14 mouse cellular contexts compared by ENCODE assay signal in genomic region chr16:16596582-16596981, GRCm38 (mm10). TPM values are rescaled to one million over a fixed set of nuclear protein-coding genes. Genes with fewer than 3 reads are reported as not detected.
DNase-seq lines count a peak whose midpoint lies in the region; ATAC-seq and TF ChIP-seq lines count a peak whose summit lies in the region.
"Had no signal": no experiment of that assay in that cellular context is flagged by ENCODE, and none has a peak within 500 bp of the region (broad histone marks: within the 10 kb centered on the region; RNA-seq: fewer than 3 reads in every experiment).

No protein-coding gene starts in this region.

- no peaks in the 10 kb centered on the region for H3K36me3 ChIP-seq in forebrain, postnatal 0 days (ENCODE audit: insufficient read depth)
- H3K36me3 ChIP-seq in forebrain, embryonic 12.5 days (replicated peaks) = no peaks in the 10 kb centered on the region
- H3K36me3 ChIP-seq in ES-E14 (ENCODE audit: control insufficient read depth, insufficient read depth, low read length, poor library complexity, severe bottlenecking) = no peaks in the 10 kb centered on the region
- H3K36me3 ChIP-seq: embryonic facial prominence, embryonic 15.5 days; limb, embryonic 15.5 days had no signal

- no peak for DNase-seq in forebrain, postnatal 0 days
- no peak for DNase-seq in layer of hippocampus, adult 2 months (ENCODE audit: low spot score in 2 of 2)
- no peak for DNase-seq in layer of hippocampus, adult 8-10 months (ENCODE audit: low spot score in 2 of 2)
- no peak for DNase-seq in ES-E14 (ENCODE audit: low read depth, low spot score)
- peak; percentile 8 for DNase-seq in embryo, embryonic 11 days
- no peak for DNase-seq in urinary bladder, adult 18-20 months (ENCODE audit: low spot score in 2 of 2)
- DNase-seq in urinary bladder, postnatal 10 days (ENCODE audit: low spot score) = no peak
- DNase-seq: cerebellum, adult 18-20 months; thymus, postnatal 14 days had no signal

- H3K4me2 ChIP-seq in forebrain, postnatal 0 days (ENCODE audit: low read depth) = no peak overlapping the region
- H3K4me2 ChIP-seq in forebrain, embryonic 12.5 days = no peak overlapping the region
- H3K4me2 ChIP-seq: embryonic facial prominence, embryonic 15.5 days; limb, embryonic 15.5 days had no signal

- H3K4me3 ChIP-seq in forebrain, postnatal 0 days (ENCODE audit: low read depth, low read length) = no peak overlapping the region
- no peak overlapping the region for H3K4me3 ChIP-seq in forebrain, embryonic 12.5 days (replicated peaks)
- H3K4me3 ChIP-seq in layer of hippocampus, adult 2 months = no peak overlapping the region
- no peak overlapping the region for H3K4me3 ChIP-seq in ES-E14 (ENCODE audit: insufficient read depth in 1 of 2, low read depth in 1 of 2, low read length in 2 of 2, poor library complexity in 1 of 2, severe bottlenecking in 1 of 2)
- H3K4me3 ChIP-seq: embryonic facial prominence, embryonic 15.5 days; limb, embryonic 15.5 days had no signal

- H3K27me3 ChIP-seq in forebrain, postnatal 0 days (ENCODE audit: insufficient read depth, low read length) = no peaks in the 10 kb centered on the region
- peaks cover 13% of the 10 kb centered on the region for H3K27me3 ChIP-seq in forebrain, embryonic 12.5 days
- H3K27me3 ChIP-seq: embryonic facial prominence, embryonic 15.5 days; limb, embryonic 15.5 days had no signal

- no peaks in the 10 kb centered on the region for H3K9me3 ChIP-seq in forebrain, postnatal 0 days (ENCODE audit: low read length)
- no peaks in the 10 kb centered on the region for H3K9me3 ChIP-seq in forebrain, embryonic 12.5 days
- H3K9me3 ChIP-seq in ES-E14 (ENCODE audit: control insufficient read depth, insufficient read depth, low read depth, low read length) = no peaks in the 10 kb centered on the region
- H3K9me3 ChIP-seq: embryonic facial prominence, embryonic 15.5 days; limb, embryonic 15.5 days had no signal

- peak; percentile 42 for TF ChIP-seq CTCF in forebrain, postnatal 0 days (IDR thresholded peaks at IDR 0.05; ENCODE audit: low read depth)
- peak; percentile 72 for TF ChIP-seq CTCF in layer of hippocampus, adult 2 months (conservative IDR thresholded peaks at IDR 0.05)

- H3K27ac ChIP-seq in forebrain, postnatal 0 days (ENCODE audit: low read depth, low read length) = no peak overlapping the region
- H3K27ac ChIP-seq in forebrain, embryonic 12.5 days = no peak overlapping the region
- no peak overlapping the region for H3K27ac ChIP-seq in layer of hippocampus, adult 2 months
- no peak overlapping the region for H3K27ac ChIP-seq in ES-E14 (ENCODE audit: insufficient read depth, low read depth, low read length, poor library complexity, severe bottlenecking)
- H3K27ac ChIP-seq: embryonic facial prominence, embryonic 15.5 days; limb, embryonic 15.5 days; macrophage had no signal

- no peak for ATAC-seq in forebrain, postnatal 0 days
- no peak for ATAC-seq in forebrain, embryonic 12.5 days (ENCODE audit: low FRiP score)
- ATAC-seq: inflammation-experienced regulatory T-cells, adult 6 months had no signal

- no peak overlapping the region for H3K9ac ChIP-seq in forebrain, postnatal 0 days
- no peak overlapping the region for H3K9ac ChIP-seq in forebrain, embryonic 12.5 days
- no peak overlapping the region for H3K9ac ChIP-seq in ES-E14 (ENCODE audit: insufficient read depth, low read depth, low read length, poor library complexity, severe bottlenecking)
- H3K9ac ChIP-seq: embryonic facial prominence, embryonic 15.5 days; limb, embryonic 15.5 days had no signal

- 0 out of 2 replicates have a peak, but pooled peaks cover 4% of the 10 kb centered on the region for H3K4me1 ChIP-seq in forebrain, postnatal 0 days (ENCODE audit: insufficient read depth)
- H3K4me1 ChIP-seq in forebrain, embryonic 12.5 days = 0 out of 2 replicates have a peak, but pooled peaks cover 6% of the 10 kb centered on the region
- H3K4me1 ChIP-seq in ES-E14 (ENCODE audit: control insufficient read depth in 2 of 2, insufficient read depth in 2 of 2, low read length in 2 of 2, poor library complexity in 1 of 2) = peaks cover 2 to 4% of the 10 kb centered on the region in 2 experiments; a peak in 1 of 4 replicates

- in situ Hi-C loops in ES-E14 (cut with MboI; ENCODE audit: low sequenced_read_pairs in 2 of 2, unreplicated experiment in 2 of 2) = no loop called here

TF ChIP-seq in ES-E14, 5 proteins besides CTCF, POLR2A, EP300 and RAD21:
- TF ChIP-seq ZC3H11A (IDR thresholded peaks at IDR 0.05; ENCODE audit: borderline replicate concordance, low read depth, low read length) = peak; percentile 41; the same call in 1 of the 2 replicates
- TF ChIP-seq CHD2 (IDR thresholded peaks at IDR 0.05; ENCODE audit: low read depth, low read length) = no peak

RNA-seq across cellular contexts. Expression of gene Fgd4, which starts 3.8 kb away (rescaled TPM):
- 46.7 and 50.2 TPM in 2 replicates for total RNA-seq in forebrain, postnatal 0 days (2014; rRNA removed)
- polyA plus RNA-seq in forebrain, postnatal 0 days (2015; fragmentation: Nextera tagmentation; extraction: Ambion mirVana) = 6.0 and 10.7 TPM in 2 replicates
- 27.2 and 27.8 TPM in 2 replicates for polyA plus RNA-seq in forebrain, embryonic 12.5 days (2016; fragmentation: Nextera tagmentation; extraction: Ambion mirVana)
- 10 to 100 TPM; 48.7 to 52.4 TPM for total RNA-seq in layer of hippocampus, adult 2 months (2021)
- 10 to 100 TPM; 40.3 to 50.2 (median 46.9) TPM for total RNA-seq in layer of hippocampus, adult 8-10 months (2022)
- 34.9 and 45.2 TPM in 2 replicates for total RNA-seq in ES-E14 (2012; rRNA removed)
